Mouse (Mus musculus): ENCODE results near the gene Hjurp. TPM values are rescaled to one million over a fixed set of nuclear protein-coding genes. Genes with fewer than 3 reads are reported as not detected.

Hjurp gene
- polyA plus RNA-seq, 1 experiment from 2014 or later, result 174 TPM

GRCm38 (mm10) chr1:88219054-88219453, 58.4 kb downstream of the Hjurp start:
- 17% methylated on average over 1 of the region's 1 CpGs for WGBS
- no peaks in the 10 kb centered on the region for H3K4me1 ChIP-seq (ENCODE audit: control insufficient read depth, insufficient read depth, low read length)
- H3K9ac ChIP-seq (ENCODE audit: low read length), result no peak overlapping the region
- no peaks in the 10 kb centered on the region for H3K27me3 ChIP-seq (ENCODE audit: control insufficient read depth, insufficient read depth, low read length)
- H3K4me3 ChIP-seq (ENCODE audit: low read depth, low read length), result no peak overlapping the region
- H3K36me3 ChIP-seq (ENCODE audit: control insufficient read depth, insufficient read depth, low read length), result no peaks in the 10 kb centered on the region
- no peak overlapping the region for H3K27ac ChIP-seq (replicated peaks; ENCODE audit: low read depth, low read length)
- no peak overlapping the region for H3K4me2 ChIP-seq (ENCODE audit: low read depth, severe bottlenecking)
- peaks cover 33% of the 10 kb centered on the region for H3K9me3 ChIP-seq (ENCODE audit: control insufficient read depth, low read length)
- ATAC-seq (ENCODE audit: insufficient number of reproducible peaks, low FRiP score, low TSS enrichment, low read depth) (no peak), DNase-seq (ENCODE audit: low spot score) (peak; percentile 27)

- 51% methylated on average over 4 of the region's 4 CpGs for WGBS
- H3K36me3 ChIP-seq (ENCODE audit: control insufficient read depth, insufficient read depth, low read length), result no peaks in the 10 kb centered on the region
These were observed 58.8 kb downstream of the Hjurp start for GRCm38 (mm10) chr1:88218591-88218990.

GRCm38 (mm10) chr1:88218051-88218450, 59.4 kb downstream of the Hjurp start:
- 76% methylated on average over 9 of the region's 9 CpGs for WGBS
- no peaks in the 10 kb centered on the region for H3K4me1 ChIP-seq (ENCODE audit: control insufficient read depth, insufficient read depth, low read length)
- no peak for ATAC-seq (ENCODE audit: insufficient number of reproducible peaks, low FRiP score, low TSS enrichment, low read depth)
- no peaks in the 10 kb centered on the region for H3K27me3 ChIP-seq (ENCODE audit: control insufficient read depth, insufficient read depth, low read length)
- no peaks in the 10 kb centered on the region for H3K36me3 ChIP-seq (ENCODE audit: control insufficient read depth, insufficient read depth, low read length)
- H3K9me3 ChIP-seq (ENCODE audit: control insufficient read depth, low read length), result peaks cover 43% of the 10 kb centered on the region
- H3K4me2 ChIP-seq (ENCODE audit: low read depth, severe bottlenecking), result no peak overlapping the region
- H3K9ac ChIP-seq (ENCODE audit: low read length), result no peak overlapping the region
- no peak overlapping the region for H3K27ac ChIP-seq (replicated peaks; ENCODE audit: low read depth, low read length)
- no peak overlapping the region for H3K4me3 ChIP-seq (ENCODE audit: low read depth, low read length)
- peak; percentile 40 for DNase-seq (ENCODE audit: low spot score)

More at GRCm38 (mm10) chr1:88218591-88218990, 58.8 kb downstream of the Hjurp start:
- Histone ChIP-seq H3K4me2 (ENCODE audit: low read depth, severe bottlenecking) (no peak overlapping the region), H3K4me3 (ENCODE audit: low read depth, low read length) (no peak overlapping the region), H3K27ac (replicated peaks; ENCODE audit: low read depth, low read length) (no peak overlapping the region), H3K9ac (ENCODE audit: low read length) (no peak overlapping the region), H3K4me1 (ENCODE audit: control insufficient read depth, insufficient read depth, low read length) (no peaks in the 10 kb centered on the region), H3K27me3 (ENCODE audit: control insufficient read depth, insufficient read depth, low read length) (no peaks in the 10 kb centered on the region), H3K9me3 (ENCODE audit: control insufficient read depth, low read length) (peaks cover 38% of the 10 kb centered on the region)
- DNase-seq (ENCODE audit: low spot score), result peak; percentile 32
- ATAC-seq (ENCODE audit: insufficient number of reproducible peaks, low FRiP score, low TSS enrichment, low read depth), result no peak

- peaks cover 48% of the 10 kb centered on the region for H3K9me3 ChIP-seq (ENCODE audit: control insufficient read depth, low read length)
- H3K27me3 ChIP-seq (ENCODE audit: control insufficient read depth, insufficient read depth, low read length), result no peaks in the 10 kb centered on the region
- H3K36me3 ChIP-seq (ENCODE audit: control insufficient read depth, insufficient read depth, low read length), result no peaks in the 10 kb centered on the region
- no peak overlapping the region for H3K4me2 ChIP-seq (ENCODE audit: low read depth, severe bottlenecking)
- ATAC-seq (ENCODE audit: insufficient number of reproducible peaks, low FRiP score, low TSS enrichment, low read depth) (no peak), DNase-seq (ENCODE audit: low spot score) (peak; percentile 25)
- H3K4me1 ChIP-seq (ENCODE audit: control insufficient read depth, insufficient read depth, low read length), result no peaks in the 10 kb centered on the region
- WGBS, result 40% methylated on average over 3 of the region's 3 CpGs
- no peak overlapping the region for H3K27ac ChIP-seq (replicated peaks; ENCODE audit: low read depth, low read length)
- no peak overlapping the region for H3K9ac ChIP-seq (ENCODE audit: low read length)
- H3K4me3 ChIP-seq (ENCODE audit: low read depth, low read length), result no peak overlapping the region
These were observed 59.9 kb downstream of the Hjurp start for GRCm38 (mm10) chr1:88217576-88217975.

GRCm38 (mm10) chr1:88217144-88217543, 60.3 kb downstream of the Hjurp start:
- no peak overlapping the region for H3K4me2 ChIP-seq (ENCODE audit: low read depth, severe bottlenecking)
- DNase-seq (ENCODE audit: low spot score) (peak; percentile 40), ATAC-seq (ENCODE audit: insufficient number of reproducible peaks, low FRiP score, low TSS enrichment, low read depth) (no peak)
- no peak overlapping the region for H3K27ac ChIP-seq (replicated peaks; ENCODE audit: low read depth, low read length)
- no peaks in the 10 kb centered on the region for H3K27me3 ChIP-seq (ENCODE audit: control insufficient read depth, insufficient read depth, low read length)
- H3K36me3 ChIP-seq (ENCODE audit: control insufficient read depth, insufficient read depth, low read length), result no peaks in the 10 kb centered on the region
- H3K4me1 ChIP-seq (ENCODE audit: control insufficient read depth, insufficient read depth, low read length), result no peaks in the 10 kb centered on the region
- no peak overlapping the region for H3K9ac ChIP-seq (ENCODE audit: low read length)
- H3K4me3 ChIP-seq (ENCODE audit: low read depth, low read length), result no peak overlapping the region
- H3K9me3 ChIP-seq (ENCODE audit: control insufficient read depth, low read length), result peaks cover 51% of the 10 kb centered on the region
- WGBS, result 68% methylated on average over 2 of the region's 2 CpGs

- H3K4me3 ChIP-seq (ENCODE audit: low read depth, low read length), result no peak overlapping the region
- 56% methylated on average over 2 of the region's 2 CpGs for WGBS
- H3K9ac ChIP-seq (ENCODE audit: low read length), result no peak overlapping the region
- no peaks in the 10 kb centered on the region for H3K4me1 ChIP-seq (ENCODE audit: control insufficient read depth, insufficient read depth, low read length)
- H3K36me3 ChIP-seq (ENCODE audit: control insufficient read depth, insufficient read depth, low read length), result no peaks in the 10 kb centered on the region
- no peak overlapping the region for H3K27ac ChIP-seq (replicated peaks; ENCODE audit: low read depth, low read length)
- ATAC-seq (ENCODE audit: insufficient number of reproducible peaks, low FRiP score, low TSS enrichment, low read depth), result no peak
- DNase-seq (ENCODE audit: low spot score), result peak; percentile 22
- no peak overlapping the region for H3K4me2 ChIP-seq (ENCODE audit: low read depth, severe bottlenecking)
- H3K27me3 ChIP-seq (ENCODE audit: control insufficient read depth, insufficient read depth, low read length), result no peaks in the 10 kb centered on the region
- peaks cover 56% of the 10 kb centered on the region for H3K9me3 ChIP-seq (ENCODE audit: control insufficient read depth, low read length)
These were observed 60.9 kb downstream of the Hjurp start for GRCm38 (mm10) chr1:88216551-88216950.

GRCm38 (mm10) chr1:88215466-88216380, 61.7 kb downstream of the Hjurp start:
- Histone ChIP-seq H3K27me3 (ENCODE audit: control insufficient read depth, insufficient read depth, low read length) (no peaks in the 10 kb centered on the region), H3K36me3 (ENCODE audit: control insufficient read depth, insufficient read depth, low read length) (no peaks in the 10 kb centered on the region), H3K9ac (ENCODE audit: low read length) (no peak overlapping the region), H3K4me1 (ENCODE audit: control insufficient read depth, insufficient read depth, low read length) (no peaks in the 10 kb centered on the region), H3K4me2 (ENCODE audit: low read depth, severe bottlenecking) (no peak overlapping the region), H3K4me3 (ENCODE audit: low read depth, low read length) (no peak overlapping the region), H3K9me3 (ENCODE audit: control insufficient read depth, low read length) (peaks cover 59% of the 10 kb centered on the region), H3K27ac (replicated peaks; ENCODE audit: low read depth, low read length) (no peak overlapping the region)
- peak; percentile 30 for DNase-seq (ENCODE audit: low spot score)
- ATAC-seq (ENCODE audit: insufficient number of reproducible peaks, low FRiP score, low TSS enrichment, low read depth), result no peak
- 72% methylated on average over 10 of the region's 10 CpGs for WGBS

GRCm38 (mm10) chr1:88214462-88214952, 62.9 kb downstream of the Hjurp start:
- Histone ChIP-seq H3K27ac (replicated peaks; ENCODE audit: low read depth, low read length) (no peak overlapping the region), H3K4me2 (ENCODE audit: low read depth, severe bottlenecking) (no peak overlapping the region), H3K9ac (ENCODE audit: low read length) (no peak overlapping the region), H3K4me1 (ENCODE audit: control insufficient read depth, insufficient read depth, low read length) (no peaks in the 10 kb centered on the region), H3K4me3 (ENCODE audit: low read depth, low read length) (no peak overlapping the region), H3K9me3 (ENCODE audit: control insufficient read depth, low read length) (peaks cover 59% of the 10 kb centered on the region), H3K27me3 (ENCODE audit: control insufficient read depth, insufficient read depth, low read length) (no peaks in the 10 kb centered on the region), H3K36me3 (ENCODE audit: control insufficient read depth, insufficient read depth, low read length) (no peaks in the 10 kb centered on the region)
- peak; percentile 25 for DNase-seq (ENCODE audit: low spot score)
- 80% methylated on average over 2 of the region's 2 CpGs for WGBS
- no peak for ATAC-seq (ENCODE audit: insufficient number of reproducible peaks, low FRiP score, low TSS enrichment, low read depth)
